Mouse (Mus musculus): ENCODE measurements around the gene Rnf166.

DNA sequence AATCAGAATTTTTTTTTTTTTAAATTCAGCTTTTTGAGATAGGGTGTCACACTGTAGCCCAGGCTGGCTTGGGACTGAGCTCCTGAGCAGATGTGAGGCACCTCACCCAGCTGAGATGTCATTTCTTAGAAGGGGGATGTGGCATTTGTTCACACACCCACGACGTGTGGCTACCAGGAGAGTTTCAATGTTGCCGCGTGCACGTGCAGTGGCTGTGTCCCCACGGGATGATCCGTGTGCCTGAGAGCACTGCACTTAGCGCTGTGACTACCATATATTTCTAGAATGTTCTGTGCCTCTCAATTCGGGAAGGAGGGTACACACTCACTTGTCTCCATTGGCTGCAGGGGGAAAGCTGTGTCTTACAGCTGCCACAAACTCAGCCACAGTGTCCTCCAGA, 39.7 kb downstream of the Rnf166 start:
- TF ChIP-seq CHD2 (IDR thresholded peaks at IDR 0.05; ENCODE audit: low read length) (no peak), CTCF (conservative IDR thresholded peaks at IDR 0.05 in 1 of 2, IDR thresholded peaks at IDR 0.05 in 1 of 2; ENCODE audit: low read depth in 2 of 2, low read length in 2 of 2) (no peak), ZNF384 (IDR thresholded peaks at IDR 0.05; ENCODE audit: low read depth, low read length) (no peak), MAFK (IDR thresholded peaks at IDR 0.05; ENCODE audit: insufficient replicate concordance, low read length) (no peak), RAD21 (IDR thresholded peaks at IDR 0.05; ENCODE audit: low read depth, low read length) (no peak), UBTF (IDR thresholded peaks at IDR 0.05; ENCODE audit: low read depth, low read length) (no peak), POLR2A (IDR thresholded peaks at IDR 0.05; ENCODE audit: low read depth, low read length) (no peak), PAX5 (IDR thresholded peaks at IDR 0.05; ENCODE audit: low read length) (no peak)

Measured in CH12.LX (cell line).